Mouse (Mus musculus) olfactory bulb, adult 2 months (tissue): ENCODE data around the gene Phf12.

ENCODE experiments used
- CTCF ChIP-seq: fragments of 200-500 bp; IDR thresholded peaks from 2 replicates; pipeline ENCODE4 v1.5.1; 2012; ENCODE audit warnings: low read depth, mild to moderate bottlenecking, low read length, moderate library complexity; ENCODE audit not compliant: insufficient read depth
- POLR2A ChIP-seq: fragments of 200-500 bp; IDR thresholded peaks from 2 replicates; pipeline ENCODE4 v1.6.1; 2012; ENCODE audit warnings: mild to moderate bottlenecking, low read depth, low read length, moderate library complexity; ENCODE audit not compliant: insufficient read depth

DNA sequence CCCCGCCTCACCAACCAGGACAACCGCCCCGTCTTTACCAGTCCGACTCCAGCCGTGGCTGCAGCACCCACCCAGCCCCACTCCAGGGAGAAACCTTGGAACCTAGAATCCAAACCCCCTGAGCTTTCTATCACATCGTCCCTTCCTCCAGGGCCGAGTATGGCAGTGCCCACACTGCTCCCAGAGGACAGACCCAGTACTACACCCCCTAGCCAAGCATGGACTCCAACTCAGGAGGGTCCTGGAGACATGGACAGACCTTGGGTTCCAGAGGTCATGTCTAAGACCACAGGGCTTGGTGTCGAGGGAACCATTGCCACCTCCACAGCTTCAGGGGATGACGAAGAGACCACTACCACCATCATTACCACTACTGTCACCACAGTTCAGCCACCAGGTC, 28.9 kb upstream of the Phf12 start:
- TF ChIP-seq CTCF (peak; percentile 51; the same call in 1 of the 2 replicates), POLR2A (no peak)
